ENCODE assay signal across 14 mouse cellular contexts in the genomic region with DNA sequence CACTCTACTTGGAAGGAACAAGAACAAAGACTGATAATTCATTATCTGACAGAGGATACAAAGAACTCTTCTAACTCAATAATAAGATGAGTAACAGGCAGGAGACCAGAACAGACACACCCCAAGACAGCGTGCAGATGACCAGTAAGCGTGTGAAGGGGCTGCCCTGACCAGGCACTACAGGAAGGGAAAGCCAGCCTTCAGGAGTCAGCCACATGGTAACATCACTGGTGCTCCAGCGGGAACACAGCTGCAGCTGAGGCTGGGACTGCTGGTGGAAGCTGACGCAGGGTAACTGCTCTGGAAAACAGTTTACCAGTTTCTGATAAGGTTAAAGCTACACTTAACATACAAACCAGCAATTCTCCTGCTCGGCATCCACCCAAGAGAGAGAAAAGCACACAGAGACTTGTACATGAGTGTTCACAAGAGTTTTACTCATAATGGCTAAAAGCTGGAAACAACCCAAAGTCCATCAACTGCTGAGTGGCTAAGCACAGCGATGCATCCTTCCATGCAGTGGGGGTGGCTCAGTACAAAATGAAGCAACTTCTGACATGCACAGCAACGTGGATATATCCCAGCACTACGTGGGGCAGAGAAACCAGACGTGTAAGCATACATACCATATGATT.
DNase-seq lines count a peak whose midpoint lies in the region; ATAC-seq and TF ChIP-seq lines count a peak whose summit lies in the region.
"Had no signal": no experiment of that assay in that cellular context is flagged by ENCODE, and none has a peak within 500 bp of the region (broad histone marks: within the 10 kb centered on the region; RNA-seq: fewer than 3 reads in every experiment).

No protein-coding gene starts in this region.

- H3K4me1 ChIP-seq in heart, postnatal 0 days (ENCODE audit: control insufficient read depth, insufficient read depth) = peaks cover 32% of the 10 kb centered on the region
- peaks cover 14% of the 10 kb centered on the region for H3K4me1 ChIP-seq in neural tube, embryonic 11.5 days (ENCODE audit: control insufficient read depth, insufficient read depth, low read length)
- peaks cover 58% of the 10 kb centered on the region for H3K4me1 ChIP-seq in limb, embryonic 12.5 days (replicated peaks)

- 62% methylated on average over 9 of the region's 9 CpGs for WGBS in heart, postnatal 0 days
- 58% methylated on average over 9 of the region's 9 CpGs for WGBS in neural tube, embryonic 11.5 days
- WGBS in limb, embryonic 12.5 days = 52% methylated on average over 9 of the region's 9 CpGs

- no peaks in the 10 kb centered on the region for H3K9me3 ChIP-seq in heart, postnatal 0 days (replicated peaks; ENCODE audit: control insufficient read depth, low read length)
- H3K9me3 ChIP-seq in neural tube, embryonic 11.5 days (ENCODE audit: control insufficient read depth, low read length) = no peaks in the 10 kb centered on the region
- no peaks in the 10 kb centered on the region for H3K9me3 ChIP-seq in limb, embryonic 12.5 days
- H3K9me3 ChIP-seq: forebrain, embryonic 12.5 days; G1E; midbrain, embryonic 15.5 days had no signal

- no peak for TF ChIP-seq EP300 in heart, postnatal 0 days (IDR thresholded peaks at IDR 0.05; ENCODE audit: low read depth)

- TF ChIP-seq CTCF in heart, postnatal 0 days (IDR thresholded peaks at IDR 0.05; ENCODE audit: low read depth) = no peak

- H3K4me2 ChIP-seq in heart, postnatal 0 days (ENCODE audit: low read depth, low read length) = no peak overlapping the region
- no peak overlapping the region for H3K4me2 ChIP-seq in neural tube, embryonic 11.5 days (ENCODE audit: low read depth)
- no peak overlapping the region for H3K4me2 ChIP-seq in limb, embryonic 12.5 days
- H3K4me2 ChIP-seq: forebrain, embryonic 12.5 days; midbrain, embryonic 15.5 days had no signal

- DNase-seq in heart, postnatal 0 days (ENCODE audit: low spot score) = no peak
- DNase-seq in heart, adult 9 months (ENCODE audit: low spot score in 2 of 2) = no peak
- no peak for DNase-seq in neural tube, embryonic 11.5 days (ENCODE audit: low spot score)
- DNase-seq in neural tube, embryonic 10.5 days (ENCODE audit: extremely low spot score, low spot score) = no peak
- no peak for DNase-seq in retina, postnatal 1 day
- DNase-seq: cerebellum, adult 11-12 months; heart, adult 11 months; right cerebral cortex, adult 18-20 months; spleen, adult 18-20 months had no signal

- peak overlapping the region; percentile 25; the same call in 1 of the 2 replicates for H3K27ac ChIP-seq in heart, postnatal 0 days (ENCODE audit: low read depth)
- H3K27ac ChIP-seq in neural tube, embryonic 11.5 days (ENCODE audit: low read depth, low read length) = peak overlapping the region; percentile 54; the same call in 1 of the 2 replicates
- no peak overlapping the region for H3K27ac ChIP-seq in limb, embryonic 12.5 days
- H3K27ac ChIP-seq: forebrain, embryonic 12.5 days; midbrain, embryonic 15.5 days had no signal

- 0 out of 2 replicates have a peak, but pooled peaks cover 2% of the 10 kb centered on the region for H3K36me3 ChIP-seq in heart, postnatal 0 days (replicated peaks; ENCODE audit: control insufficient read depth, insufficient read depth, low read length)
- no peaks in the 10 kb centered on the region for H3K36me3 ChIP-seq in neural tube, embryonic 11.5 days (ENCODE audit: control insufficient read depth, insufficient read depth, low read length)
- H3K36me3 ChIP-seq in limb, embryonic 12.5 days = peaks cover 5% of the 10 kb centered on the region; the same call in 1 of the 2 replicates
- H3K36me3 ChIP-seq: midbrain, embryonic 15.5 days had no signal

- no peaks in the 10 kb centered on the region for H3K27me3 ChIP-seq in heart, postnatal 0 days (ENCODE audit: control insufficient read depth, insufficient read depth, low read length)
- no peaks in the 10 kb centered on the region for H3K27me3 ChIP-seq in neural tube, embryonic 11.5 days (ENCODE audit: control insufficient read depth, insufficient read depth, low read length)
- peaks cover 24% of the 10 kb centered on the region for H3K27me3 ChIP-seq in limb, embryonic 12.5 days
- H3K27me3 ChIP-seq: forebrain, embryonic 12.5 days; midbrain, embryonic 15.5 days had no signal

- H3K4me3 ChIP-seq in heart, postnatal 0 days (ENCODE audit: low read depth, low read length) = no peak overlapping the region
- no peak overlapping the region for H3K4me3 ChIP-seq in neural tube, embryonic 11.5 days (ENCODE audit: low read depth, low read length)
- H3K4me3 ChIP-seq in limb, embryonic 12.5 days (replicated peaks) = no peak overlapping the region
- H3K4me3 ChIP-seq: forebrain, embryonic 12.5 days; midbrain, embryonic 15.5 days had no signal

- ATAC-seq in heart, postnatal 0 days (ENCODE audit: insufficient read depth, low read depth) = no peak
- 0 out of 2 replicates have a peak, but pooled peaks have one; percentile 28 for ATAC-seq in neural tube, embryonic 11.5 days (ENCODE audit: insufficient read depth, low FRiP score, low TSS enrichment)
- ATAC-seq in limb, embryonic 12.5 days (ENCODE audit: insufficient number of reproducible peaks, insufficient read depth, low FRiP score, low TSS enrichment, low read depth) = no peak
- no peak for ATAC-seq in granulocyte monocyte progenitor cell, adult 5-6 weeks (replicated peaks; ENCODE audit: poor library complexity, severe bottlenecking)
- ATAC-seq: midbrain, embryonic 15.5 days had no signal

- no peak overlapping the region for H3K9ac ChIP-seq in heart, postnatal 0 days (replicated peaks; ENCODE audit: low read depth, low read length)
- H3K9ac ChIP-seq in neural tube, embryonic 11.5 days (ENCODE audit: low read length) = no peak overlapping the region
- 0 out of 2 replicates have a peak overlapping the region, but pooled peaks have one; percentile 18 for H3K9ac ChIP-seq in limb, embryonic 12.5 days (replicated peaks)
- H3K9ac ChIP-seq: forebrain, embryonic 12.5 days; midbrain, embryonic 15.5 days had no signal
